Mouse (Mus musculus): ENCODE data around the gene Zfp800. TPM values are rescaled to one million over a fixed set of nuclear protein-coding genes. Genes with fewer than 3 reads are reported as not detected.

Zfp800 gene
- 37.0 and 44.9 TPM in 2 replicates for polyA plus RNA-seq (2012)

GRCm38 (mm10) chr6:28397681-28398203 is at the start of gene Zfp800:
Gene Zfp800, minus strand, starts transcription at chr6:28398005.

GRCm38 (mm10) chr6:28428290-28428689 is 30.5 kb upstream of the Zfp800 start, which contains the start of gene Gcc1:
Gene Gcc1, minus strand, starts transcription at chr6:28428390.

GRCm38 (mm10) chr6:28427096-28427839 is 29.5 kb upstream of the Zfp800 start, which contains the start of gene Fscn3:
Gene Fscn3, plus strand, starts transcription at chr6:28427789.

GRCm38 (mm10) chr6:28423313-28423712 is 25.5 kb upstream of the Zfp800 start, which contains the start of gene Arf5:
Gene Arf5, plus strand, starts transcription at chr6:28423560.

Other genes with a start within 250 kb of the Zfp800 start
- gene Arf5, start 25.6 kb upstream of the Zfp800 start, polyA plus RNA-seq (2012): 376 and 447 TPM in 2 replicates
- not detected in 2 replicates for gene Fscn3, start 29.8 kb upstream of the Zfp800 start, polyA plus RNA-seq (2012)
- gene Gcc1, start 30.4 kb upstream of the Zfp800 start, polyA plus RNA-seq (2012): 6.3 and 9.4 TPM in 2 replicates
- not detected in 2 replicates for gene Pax4, start 51.3 kb upstream of the Zfp800 start, polyA plus RNA-seq (2012)
- gene Snd1, start 77.1 kb upstream of the Zfp800 start, polyA plus RNA-seq (2012): 133 and 156 TPM in 2 replicates

Measured in megakaryocyte-erythroid progenitor cell, adult 5 weeks (primary cell).